Mouse (Mus musculus): ENCODE measurements around the gene Csf3r.

DNA sequence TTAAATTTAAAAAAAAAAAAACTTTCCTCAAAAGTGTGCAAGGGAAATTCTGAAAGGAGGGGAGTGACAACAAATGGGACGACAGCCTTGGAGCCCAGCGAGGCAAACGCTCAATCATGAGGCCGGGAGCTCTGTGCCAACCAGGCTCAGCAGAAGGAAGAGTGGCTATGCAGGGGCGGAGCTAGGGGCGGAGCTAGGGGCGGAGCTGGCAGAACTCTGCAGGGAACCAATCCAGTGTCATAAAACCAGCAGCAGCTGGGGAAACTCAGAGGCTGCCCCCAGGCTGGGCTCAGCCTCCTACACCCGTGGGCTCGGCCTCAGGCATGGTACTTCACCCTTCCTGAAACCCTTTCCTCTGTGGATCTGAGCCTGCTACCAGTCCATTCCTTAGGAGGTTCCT, 46.6 kb upstream of the Csf3r start:
- TF ChIP-seq ZC3H11A (IDR thresholded peaks at IDR 0.05; ENCODE audit: borderline replicate concordance, low read depth, low read length): no peak
- TF ChIP-seq MAFK (IDR thresholded peaks at IDR 0.05; ENCODE audit: insufficient read depth, low read depth, low read length): no peak
